Mouse (Mus musculus) layer of hippocampus, adult 8-10 months (tissue): ENCODE measurements around the gene Caprin2. TPM values are rescaled to one million over a fixed set of nuclear protein-coding genes. Genes with fewer than 3 reads are reported as not detected.
A peak's percentile ranks its signal among the peaks of the same experiment; 100 is the strongest.

Experiments used
- DNase-seq, 2 experiments: peaks; one replicate each; pipeline ENCODE4 v3.0.0; 2022; ENCODE audit warnings: low spot score in 2 of 2
- total RNA-seq, 4 experiments: library from RNA; stranded (reverse); gene quantifications; 2 replicates each; pipeline ENCODE4 v1.2.4; 2022

Caprin2 gene
- total RNA-seq, 4 experiments from 2014 or later: 8.0 to 11.7 (median 10.1) TPM

DNA sequence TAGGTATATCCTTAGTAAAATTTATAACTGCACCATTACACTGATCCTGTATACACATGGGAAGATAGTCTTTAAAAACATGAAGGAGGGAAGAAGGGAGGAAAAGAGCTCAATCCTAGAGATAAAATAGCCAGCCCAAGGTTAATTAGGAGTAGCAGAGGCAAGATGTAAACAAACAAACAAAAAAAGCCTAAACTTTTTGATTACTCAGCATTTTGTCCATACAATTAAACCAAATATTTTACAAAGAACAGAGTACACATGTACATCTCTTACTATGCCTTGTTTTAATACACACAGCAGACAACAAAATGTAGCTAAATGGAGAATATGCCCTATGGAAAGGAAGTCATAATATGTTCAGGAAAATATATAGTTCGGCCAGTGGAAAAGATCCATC lies 54.3 kb downstream of the Caprin2 start:
- no peak for DNase-seq

DNA sequence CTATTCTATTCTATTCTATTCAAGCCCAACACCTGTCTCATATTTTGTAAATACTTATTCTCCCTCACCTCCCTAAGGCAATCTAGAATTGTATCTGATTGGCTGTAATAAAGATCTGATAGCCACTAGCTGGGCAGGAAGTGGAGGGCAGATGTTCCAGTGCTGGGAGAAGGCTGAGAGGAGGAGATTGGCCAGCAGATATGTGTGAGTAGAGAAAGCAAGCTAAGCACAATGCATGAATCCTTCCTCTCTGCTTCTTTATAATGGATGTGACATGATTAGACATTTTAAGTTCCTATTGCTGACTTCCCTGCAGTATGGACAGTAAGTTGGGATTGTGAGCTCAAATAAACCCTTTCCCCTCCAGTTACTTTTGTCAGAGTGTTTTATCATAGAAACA lies 57.6 kb downstream of the Caprin2 start:
- no peak for DNase-seq

DNA sequence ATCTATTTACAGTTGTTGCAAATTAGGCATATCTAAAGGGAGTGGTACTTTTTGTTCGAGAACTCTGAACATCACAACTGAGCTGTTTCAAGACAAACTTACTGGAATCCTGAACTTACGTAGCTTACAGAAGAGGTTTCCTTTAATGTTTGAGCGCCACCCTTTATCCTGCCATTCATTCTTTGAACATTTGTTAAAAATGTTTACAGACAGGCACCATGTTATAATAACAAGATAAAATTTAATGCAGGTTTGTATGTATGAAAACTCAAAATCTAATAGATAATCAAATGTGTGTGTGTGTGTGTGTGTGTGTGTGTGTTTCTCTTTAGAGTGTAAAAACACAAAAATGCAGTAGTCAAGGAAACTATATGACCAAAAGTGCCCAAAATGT lies 64.3 kb downstream of the Caprin2 start:
- no peak for DNase-seq

DNA sequence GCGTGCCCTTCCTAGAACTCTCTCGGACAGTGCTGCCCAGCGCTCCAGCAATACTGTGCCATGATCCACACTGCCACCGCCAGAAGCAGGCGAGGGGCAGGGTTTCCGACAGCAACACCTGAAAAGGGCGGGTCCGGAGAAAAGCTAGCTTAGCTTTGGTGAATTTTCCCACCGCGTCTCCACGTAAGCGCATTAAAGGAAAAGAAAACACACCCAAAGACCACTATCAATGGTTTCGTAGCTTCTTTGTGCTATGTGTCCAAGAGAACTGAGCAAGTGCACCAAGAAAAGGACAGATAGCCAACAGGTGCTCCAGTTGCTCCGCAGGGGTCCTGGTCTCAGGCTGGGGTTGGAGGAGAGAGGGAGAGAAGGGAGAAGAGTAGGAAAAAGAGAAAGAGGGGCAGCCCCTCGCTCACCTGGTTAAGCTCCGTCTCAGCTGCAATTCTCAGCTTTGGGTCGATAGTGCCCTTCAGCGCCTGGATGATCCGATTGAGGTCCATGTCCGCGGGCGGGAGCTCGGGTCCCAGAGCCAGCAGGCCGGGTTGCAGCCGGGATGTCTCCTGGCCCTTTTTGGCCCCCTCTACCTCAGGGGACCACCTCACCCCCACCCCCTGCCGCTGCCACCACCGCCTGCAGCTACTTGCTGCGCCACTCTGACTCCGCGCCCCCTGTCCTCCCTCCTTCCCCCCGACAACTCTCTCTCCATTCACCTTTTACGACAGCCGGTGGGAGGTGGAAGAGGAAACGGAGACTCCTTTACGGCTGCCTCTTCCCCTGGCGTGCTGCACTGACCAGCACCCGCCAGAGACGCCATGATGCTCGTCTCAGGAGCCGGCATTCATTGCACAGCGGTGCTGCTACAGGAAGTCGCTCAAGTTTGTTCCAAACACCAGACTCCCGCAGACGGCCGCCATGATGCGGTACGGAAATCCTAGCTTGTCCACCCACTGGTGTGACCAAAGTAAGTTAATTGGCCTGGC lies 65.0 kb downstream of the Caprin2 start, which contains the start of gene Ipo8:
Ipo8 (minus strand) TSS at position 720 of the 980 bp plus-strand sequence.
- DNase-seq: peak; percentile 96

DNA sequence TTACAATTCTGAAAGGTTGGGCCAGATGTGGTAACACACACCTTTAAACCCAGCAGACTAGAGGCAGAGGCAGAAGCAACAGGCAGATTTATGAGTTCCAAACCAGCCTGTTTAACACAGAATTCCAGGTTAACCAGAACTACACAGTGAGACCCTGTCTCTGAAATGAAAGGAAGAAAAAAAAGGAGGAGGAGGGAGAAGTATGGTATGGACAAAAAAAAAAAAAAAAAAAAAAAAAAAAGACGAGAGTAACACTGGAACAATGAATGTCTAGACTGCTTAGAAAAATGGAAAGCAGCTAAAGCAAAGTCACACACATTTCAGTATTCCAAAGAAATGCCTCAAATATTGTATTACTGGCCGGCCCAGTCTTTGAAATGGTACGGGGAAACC lies 65.7 kb downstream of the Caprin2 start:
- no peak for DNase-seq

DNA sequence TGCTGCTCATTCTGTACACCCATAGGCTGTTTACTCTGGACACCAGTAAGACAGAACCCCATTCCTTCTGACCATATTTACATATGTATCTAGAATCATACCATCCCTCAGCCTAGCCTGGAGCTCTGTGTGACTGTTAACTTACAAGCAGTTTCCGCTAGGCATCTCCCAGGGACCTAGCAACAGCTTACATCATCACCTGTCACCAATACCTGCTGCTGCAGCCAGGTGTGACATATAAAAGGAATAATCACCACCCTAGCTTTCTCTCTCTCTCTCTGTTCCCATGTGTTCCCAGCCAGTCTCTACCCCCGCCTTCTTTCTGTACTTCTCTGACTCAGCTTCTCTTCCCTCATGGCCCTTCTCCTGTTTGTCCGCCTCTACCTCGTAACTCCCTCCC lies 69.9 kb downstream of the Caprin2 start:
- no peak for DNase-seq

DNA sequence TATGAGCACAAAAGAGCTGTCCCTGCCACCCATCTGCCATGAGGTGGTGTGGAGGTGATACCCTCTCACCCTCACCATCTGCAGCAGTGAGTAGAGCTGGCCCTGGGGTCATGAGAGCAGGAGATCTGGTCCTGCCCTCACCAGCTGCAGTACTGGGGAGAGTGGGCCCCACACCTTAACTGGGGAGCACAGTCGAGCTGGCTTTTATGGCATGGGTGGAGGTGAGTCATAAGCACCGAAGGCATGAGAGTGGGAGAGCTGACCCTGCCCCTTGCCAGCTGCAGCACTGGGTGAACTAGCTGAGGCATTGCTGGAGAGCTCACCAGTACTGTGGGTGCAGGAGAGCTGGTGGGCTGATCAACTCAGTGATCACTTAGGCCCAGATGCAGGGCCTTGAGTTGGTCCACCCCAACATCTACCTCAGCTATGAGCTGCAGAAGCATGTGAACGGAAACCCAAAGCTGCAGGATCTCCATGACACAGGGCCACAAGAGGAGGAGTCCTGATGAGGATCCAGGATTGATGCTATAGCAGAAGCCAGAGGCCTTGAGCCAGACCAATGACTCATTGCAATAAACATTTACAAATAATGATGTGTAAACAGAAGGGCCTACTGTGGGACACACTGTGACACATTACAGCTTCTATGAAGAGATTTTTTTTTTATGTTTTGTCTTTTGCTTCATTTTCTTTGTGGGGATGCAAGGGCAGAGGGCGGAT lies 77.3 kb downstream of the Caprin2 start:
- no peak for DNase-seq

DNA sequence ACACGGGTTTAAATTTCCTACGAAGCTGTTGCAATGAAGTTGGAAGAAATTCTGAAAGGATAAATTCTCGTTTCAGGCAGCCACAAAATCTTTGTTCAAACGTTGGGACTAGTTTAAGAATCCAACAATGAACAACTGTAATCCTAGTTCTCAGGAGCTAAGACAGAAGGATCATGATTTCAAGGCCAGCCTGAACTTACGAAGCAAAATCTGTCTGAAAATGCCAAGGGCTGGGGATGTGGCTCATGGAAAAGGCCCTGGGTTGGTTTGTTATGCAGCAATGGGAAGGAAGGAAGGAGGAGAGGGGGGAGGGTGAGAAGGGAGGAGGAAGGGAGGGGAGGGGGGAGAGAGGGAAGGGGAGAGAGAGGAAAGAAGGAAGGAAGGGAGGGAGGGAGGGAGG lies 79.3 kb downstream of the Caprin2 start:
- no peak for DNase-seq

DNA sequence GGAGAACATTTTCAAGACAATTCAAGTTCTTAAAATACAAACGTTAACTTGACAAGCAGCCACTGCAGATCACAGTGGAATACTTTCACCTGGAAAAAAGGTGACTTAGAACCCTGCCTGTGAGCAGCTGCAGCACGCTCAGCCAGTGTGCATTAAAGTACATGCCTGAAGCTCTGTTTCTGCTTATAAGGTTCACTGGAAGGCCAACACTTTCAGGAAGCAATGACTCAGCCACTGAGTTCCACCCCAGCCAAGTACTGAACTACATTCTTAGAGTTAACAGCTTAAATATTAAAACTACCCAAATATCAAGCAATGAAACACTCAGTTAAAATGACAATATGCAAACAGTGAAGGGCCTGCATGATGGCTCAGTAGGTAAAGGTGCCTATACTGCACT lies 84.9 kb downstream of the Caprin2 start:
- DNase-seq: no peak

DNA sequence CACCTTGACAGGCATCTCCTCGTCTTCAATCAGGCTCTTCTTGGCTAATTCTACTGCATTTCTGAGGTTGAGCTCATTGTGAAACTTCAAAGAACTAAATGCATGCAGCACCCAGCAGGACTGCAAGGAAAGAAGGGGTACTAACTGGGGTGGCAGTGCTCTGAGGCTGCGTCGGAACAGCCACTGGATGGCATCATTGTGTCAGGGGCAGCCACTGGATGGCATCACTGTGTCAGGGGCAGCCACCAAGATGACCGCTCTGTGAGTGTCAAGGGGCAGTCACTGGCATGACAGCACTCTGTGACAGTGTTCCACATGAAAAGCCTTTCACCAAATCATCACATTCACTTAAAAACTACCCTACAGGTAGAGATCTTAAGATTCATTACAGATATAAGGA lies 96.3 kb downstream of the Caprin2 start:
- no peak for DNase-seq

DNA sequence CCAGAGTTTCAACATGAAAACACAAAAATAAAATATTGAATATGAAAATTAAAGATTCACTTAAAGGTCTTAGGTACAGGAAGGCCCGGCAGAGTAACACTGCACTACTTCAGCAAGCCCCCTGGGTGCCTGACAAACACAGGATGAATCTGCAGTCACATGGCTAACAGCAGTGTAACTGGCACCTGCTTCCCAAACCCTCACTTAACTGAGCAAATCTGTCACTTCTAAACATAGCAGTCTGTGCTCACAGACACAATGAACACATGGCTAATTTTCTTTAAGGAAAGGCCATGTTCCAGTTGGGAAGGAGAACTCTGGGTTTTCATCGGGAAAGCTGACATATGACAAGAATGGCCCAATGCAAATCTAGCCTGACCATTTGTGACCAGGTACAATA lies 100.9 kb downstream of the Caprin2 start:
- peak in 1 of 2 experiments; percentile 11 for DNase-seq

Other genes with a start within 250 kb of the Caprin2 start
- 10 to 100 TPM; 46.4 to 58.6 (median 52.1) TPM for gene Ipo8, start 64.8 kb downstream of the Caprin2 start, total RNA-seq
- gene Sinhcaf, start 50.2 kb upstream of the Caprin2 start, total RNA-seq: 1 to 10 TPM; 2.9 to 5.3 (median 4.0) TPM
- 10 to 100 TPM; 41.9 to 59.0 (median 47.0) TPM for gene Dennd5b, start 205.4 kb upstream of the Caprin2 start, total RNA-seq
- gene Gm10203, start 233.9 kb upstream of the Caprin2 start, total RNA-seq: not detected
- 1 to 10 TPM; 3.3 to 6.3 (median 4.0) TPM for gene Etfbkmt, start 243.6 kb upstream of the Caprin2 start, total RNA-seq